Mouse (Mus musculus) lung, embryonic 15.5 days (tissue): ENCODE data around the gene Tuba1c. TPM values are rescaled to one million over a fixed set of nuclear protein-coding genes. Genes with fewer than 3 reads are reported as not detected.

Experiments
- ATAC-seq: fragments of 200-750 bp; cut with Nextera tagmentation; 2 replicates; pipeline ENCODE4 v1.8.0; 2017; ENCODE audit warnings: moderate number of reproducible peaks, borderline replicate concordance; ENCODE audit not compliant: low FRiP score, low TSS enrichment; ENCODE audit errors: extremely low read depth
- H3K27ac ChIP-seq: fragments of 300-500 bp; sonication (generic); 2 replicates; pipeline ENCODE4 v1.5.1; 2015; ENCODE audit warnings: moderate library complexity, mild to moderate bottlenecking, inconsistent platforms
- H3K27me3 ChIP-seq: fragments of 300-500 bp; sonication (generic); 2 replicates; pipeline ENCODE4 v1.6.1; 2015; ENCODE audit warnings: inconsistent platforms
- H3K36me3 ChIP-seq: fragments of 300-500 bp; sonication (generic); 2 replicates; pipeline ENCODE4 v1.6.1; 2015; ENCODE audit warnings: inconsistent platforms
- H3K4me1 ChIP-seq: fragments of 300-500 bp; sonication (generic); 2 replicates; pipeline ENCODE4 v1.6.1; 2015; ENCODE audit warnings: inconsistent platforms
- H3K4me2 ChIP-seq: fragments of 300-500 bp; sonication (generic); 2 replicates; pipeline ENCODE4 v1.6.1; 2015; ENCODE audit warnings: inconsistent platforms, mild to moderate bottlenecking, moderate library complexity
- H3K4me3 ChIP-seq: fragments of 300-500 bp; sonication (generic); 2 replicates; pipeline ENCODE4 v1.5.1; 2015; ENCODE audit warnings: mild to moderate bottlenecking, inconsistent platforms
- H3K9ac ChIP-seq: fragments of 300-500 bp; sonication (generic); 2 replicates; pipeline ENCODE4 v1.6.1; 2015; ENCODE audit warnings: inconsistent platforms
- H3K9me3 ChIP-seq: fragments of 300-500 bp; sonication (generic); 2 replicates; pipeline ENCODE4 v1.6.1; 2016; ENCODE audit warnings: inconsistent platforms
- WGBS: fragments of 180-500 bp; shearing (Covaris S2); methylation state at CpG from one replicate; pipeline ENCODE4 v1.1.7; 2015; 5-methylcytosine and 5-hydroxymethylcytosine counted together
- microRNA-seq: library from miRNA; unstranded; fragments of <30 nt; microRNA quantifications from one replicate; pipeline ENCODE4, GENCODE M21; 2016
- polyA plus RNA-seq: library from polyadenylated mRNA; unstranded; fragments of >200 nt; fragmentation: Nextera tagmentation; extraction: Ambion mirVana; gene quantifications from 2 replicates; pipeline ENCODE4 v1.2.1, GENCODE M21; 2015

The Tuba1c gene
- polyA plus RNA-seq, 1 experiment from 2014 or later = 224 TPM

DNA sequence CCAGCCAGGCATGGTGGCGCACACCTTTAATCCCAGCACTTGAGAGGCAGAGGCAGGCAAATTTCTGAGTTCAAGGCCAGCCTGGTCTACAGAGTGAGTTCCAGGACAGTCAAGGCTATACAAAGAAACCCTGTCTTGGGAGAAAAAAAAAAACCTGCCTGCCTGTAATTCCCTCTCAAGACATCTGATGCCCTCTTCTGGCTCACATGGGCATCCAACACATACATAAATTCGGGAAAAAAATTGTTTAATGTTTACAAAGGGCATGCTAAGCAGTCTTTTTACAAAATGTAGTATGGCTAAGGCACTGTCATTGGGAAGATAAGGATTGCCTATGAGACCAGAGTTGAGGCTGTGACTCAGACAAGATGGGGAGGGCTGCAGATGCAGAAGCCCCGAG lies 50.1 kb downstream of the Tuba1c start:
- Histone ChIP-seq H3K4me1 (peaks cover 30% of the 10 kb centered on the region), H3K4me3 (no peak overlapping the region), H3K4me2 (no peak overlapping the region), H3K9me3 (no peaks in the 10 kb centered on the region), H3K27me3 (peaks cover 12% of the 10 kb centered on the region), H3K27ac (no peak overlapping the region), H3K36me3 (peaks cover 56% of the 10 kb centered on the region), H3K9ac (no peak overlapping the region)
- ATAC-seq = no peak
- WGBS = 66% methylated on average over 3 of the region's 3 CpGs

DNA sequence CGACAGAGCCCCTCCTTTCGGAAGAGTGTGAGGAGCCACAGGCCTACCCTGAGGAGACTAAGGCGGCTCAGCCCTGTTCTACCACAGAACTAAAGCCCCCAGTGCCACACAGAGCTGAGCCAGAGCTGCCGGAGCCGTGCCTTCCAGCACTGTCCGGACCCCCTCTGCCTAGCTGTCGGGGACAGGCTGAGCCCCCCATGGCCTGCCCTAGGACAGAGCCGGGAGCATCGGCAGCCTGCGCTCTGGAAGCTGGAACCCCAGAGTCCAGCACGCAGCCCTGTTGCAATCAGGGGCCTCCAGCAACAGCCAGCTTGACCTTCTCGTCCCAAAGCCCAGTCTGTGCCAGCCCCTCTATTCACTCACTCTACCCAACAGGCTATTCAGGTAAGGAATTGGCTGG lies 52.6 kb downstream of the Tuba1c start:
- Histone ChIP-seq H3K9me3 (no peaks in the 10 kb centered on the region), H3K27me3 (peaks cover 37% of the 10 kb centered on the region), H3K4me1 (peaks cover 11% of the 10 kb centered on the region), H3K4me3 (no peak overlapping the region), H3K27ac (no peak overlapping the region), H3K9ac (no peak overlapping the region), H3K4me2 (no peak overlapping the region), H3K36me3 (peaks cover 46% of the 10 kb centered on the region)
- ATAC-seq = no peak; the same call in 1 of the 2 replicates
- 96% methylated on average over 12 of the region's 12 CpGs for WGBS

DNA sequence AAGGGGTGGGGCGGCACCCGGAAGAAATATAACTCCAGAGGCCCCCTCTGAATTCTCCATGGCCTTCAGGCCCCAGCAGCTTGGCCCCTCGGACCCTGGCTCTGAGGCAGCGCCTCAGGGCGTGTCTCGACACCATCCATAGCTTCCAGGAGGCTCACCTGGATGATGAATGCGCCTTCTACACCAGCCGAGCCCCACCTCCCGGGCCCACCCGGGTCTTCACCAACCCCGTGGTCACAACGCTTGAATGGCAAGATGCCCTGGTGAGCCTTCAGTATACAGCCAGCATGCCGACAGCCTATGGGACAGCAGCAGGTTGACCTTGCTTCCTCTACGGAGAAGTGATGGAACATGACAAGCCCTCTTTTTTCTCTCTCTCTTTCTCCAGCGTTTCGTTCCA lies 53.1 kb downstream of the Tuba1c start:
- no peak overlapping the region for H3K4me3 ChIP-seq
- H3K27me3 ChIP-seq = peaks cover 42% of the 10 kb centered on the region

DNA sequence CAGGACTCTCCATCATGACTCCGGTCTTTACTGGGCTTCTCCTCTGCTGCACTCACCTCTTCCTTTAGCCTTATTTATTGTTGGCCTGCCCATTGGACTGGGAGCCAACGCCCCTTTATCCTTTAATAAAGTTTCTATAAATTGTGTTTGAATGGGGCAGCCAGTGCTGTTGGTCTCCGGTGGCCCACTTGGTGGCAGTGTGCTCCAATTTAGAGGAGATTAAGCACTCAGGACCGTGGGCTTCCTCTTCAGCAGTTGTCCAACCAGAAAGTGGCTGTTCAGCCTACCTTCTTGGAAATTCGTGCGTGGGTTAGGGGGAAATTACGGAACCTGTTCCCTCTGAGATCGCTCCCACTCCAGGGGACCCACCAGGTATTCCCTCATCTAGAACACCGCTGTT lies 53.6 kb downstream of the Tuba1c start:
- H3K36me3 ChIP-seq = peaks cover 38% of the 10 kb centered on the region
- no peak overlapping the region for H3K4me3 ChIP-seq
- H3K4me1 ChIP-seq = peaks cover 14% of the 10 kb centered on the region; the same call in 1 of the 2 replicates
- no peaks in the 10 kb centered on the region for H3K9me3 ChIP-seq
- H3K27me3 ChIP-seq = peaks cover 47% of the 10 kb centered on the region
- 67% methylated on average over 9 of the region's 9 CpGs for WGBS
- H3K9ac ChIP-seq = no peak overlapping the region
- no peak overlapping the region for H3K27ac ChIP-seq
- H3K4me2 ChIP-seq = no peak overlapping the region
- no peak for ATAC-seq

More for the DNA sequence above, 53.1 kb downstream of the Tuba1c start:
- H3K4me1 ChIP-seq = peaks cover 10% of the 10 kb centered on the region; the same call in 1 of the 2 replicates
- H3K4me2 ChIP-seq = no peak overlapping the region
- peaks cover 42% of the 10 kb centered on the region for H3K36me3 ChIP-seq
- ATAC-seq = no peak
- no peak overlapping the region for H3K9ac ChIP-seq
- no peaks in the 10 kb centered on the region for H3K9me3 ChIP-seq
- H3K27ac ChIP-seq = no peak overlapping the region
- WGBS = 87% methylated on average over 16 of the region's 16 CpGs

DNA sequence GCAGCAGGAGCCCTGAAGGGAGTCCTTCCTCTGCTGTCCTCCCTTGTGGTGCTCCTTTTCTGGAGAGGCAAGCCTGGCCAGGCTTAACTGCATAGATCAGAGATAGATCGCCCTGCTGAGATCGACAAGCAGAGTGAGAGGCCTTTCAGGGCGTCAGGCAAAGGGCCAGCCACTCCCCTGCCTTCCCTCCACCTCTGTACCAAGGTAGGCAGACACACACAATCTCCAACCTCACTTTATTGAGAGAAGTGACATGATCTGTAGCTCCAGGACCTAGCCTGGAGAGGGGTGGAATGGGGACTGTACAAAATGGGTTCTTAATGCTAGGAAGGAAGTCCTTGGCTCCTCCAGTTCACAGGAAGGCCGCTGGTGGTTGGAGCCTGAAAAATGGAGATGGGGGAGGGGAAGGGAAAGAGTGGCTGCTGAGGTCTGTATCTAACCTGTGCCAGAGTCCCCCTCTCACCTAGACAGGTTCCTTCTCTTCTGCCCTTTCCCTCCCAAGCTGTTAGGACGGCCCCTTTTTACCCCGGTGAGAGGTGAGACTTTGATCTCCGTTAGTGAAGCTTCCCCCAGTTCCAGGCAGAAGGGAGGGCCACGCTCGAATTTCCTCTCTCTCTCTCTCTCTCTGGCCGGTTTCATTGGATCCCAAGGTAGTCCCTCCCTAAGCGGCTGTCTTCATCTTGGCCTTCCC lies 54.3 kb downstream of the Tuba1c start:
- Histone ChIP-seq H3K4me1 (peaks cover 18% of the 10 kb centered on the region), H3K4me2 (peak overlapping the region; percentile 2; the same call in 1 of the 2 replicates), H3K36me3 (peaks cover 31% of the 10 kb centered on the region), H3K27ac (no peak overlapping the region), H3K9me3 (no peaks in the 10 kb centered on the region), H3K4me3 (no peak overlapping the region), H3K27me3 (peaks cover 54% of the 10 kb centered on the region), H3K9ac (no peak overlapping the region)
- ATAC-seq = no peak
- 9% methylated on average over 11 of the region's 11 CpGs for whole genome bisulfite sequencing

DNA sequence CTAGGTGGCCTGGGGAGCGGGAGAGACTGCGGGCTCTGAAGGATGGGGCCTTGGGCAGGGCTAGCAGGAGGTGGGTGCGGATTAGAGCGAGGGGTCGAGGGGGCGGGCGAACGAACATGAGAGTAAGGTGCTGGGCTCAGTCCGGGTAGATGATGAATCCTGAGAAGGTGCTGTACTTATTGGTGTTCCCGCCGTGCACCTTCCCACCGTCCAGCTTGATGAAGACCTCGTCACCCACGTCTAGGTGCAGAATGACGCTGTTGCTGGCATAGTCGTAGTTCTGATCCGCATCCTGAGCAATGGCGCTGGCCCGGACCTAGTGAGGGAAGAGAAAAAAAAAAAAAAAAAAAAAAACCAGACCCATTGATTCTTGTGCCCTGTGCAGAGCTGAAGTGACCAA lies 54.9 kb downstream of the Tuba1c start:
- Histone ChIP-seq H3K27ac (no peak overlapping the region), H3K9ac (no peak overlapping the region), H3K4me2 (peak overlapping the region; percentile 2; the same call in 1 of the 2 replicates), H3K9me3 (no peaks in the 10 kb centered on the region), H3K27me3 (peaks cover 60% of the 10 kb centered on the region), H3K4me3 (no peak overlapping the region), H3K36me3 (peaks cover 31% of the 10 kb centered on the region), H3K4me1 (peaks cover 18% of the 10 kb centered on the region)
- no peak for ATAC-seq
- WGBS = 13% methylated on average over 19 of the region's 19 CpGs

DNA sequence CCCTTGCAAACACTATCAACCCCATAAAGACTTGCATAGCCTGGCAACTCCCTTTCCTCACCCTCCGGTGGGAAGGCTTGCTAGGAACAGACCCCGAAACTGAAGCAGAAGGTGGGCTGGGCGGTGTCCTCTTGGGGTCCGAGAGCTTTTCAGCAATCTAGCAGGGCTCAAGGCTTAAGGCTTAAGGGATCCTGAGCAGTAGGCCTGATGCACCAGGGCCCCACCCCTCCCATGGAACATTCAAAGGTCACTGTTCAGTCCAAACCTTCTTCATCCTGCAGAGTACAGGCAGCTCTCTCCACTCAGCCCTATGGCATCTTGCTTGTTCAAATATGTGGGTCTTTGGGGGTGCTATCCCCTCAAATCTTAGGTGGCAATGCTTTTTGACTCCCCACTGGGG lies 56.3 kb downstream of the Tuba1c start:
- H3K9me3 ChIP-seq = no peaks in the 10 kb centered on the region
- ATAC-seq = no peak
- peaks cover 23% of the 10 kb centered on the region for H3K36me3 ChIP-seq
- 80% methylated on average over 4 of the region's 4 CpGs for WGBS
- H3K4me2 ChIP-seq = no peak overlapping the region
- H3K4me3 ChIP-seq = no peak overlapping the region
- H3K27ac ChIP-seq = no peak overlapping the region
- H3K4me1 ChIP-seq = peaks cover 18% of the 10 kb centered on the region
- peaks cover 74% of the 10 kb centered on the region for H3K27me3 ChIP-seq
- H3K9ac ChIP-seq = no peak overlapping the region

DNA sequence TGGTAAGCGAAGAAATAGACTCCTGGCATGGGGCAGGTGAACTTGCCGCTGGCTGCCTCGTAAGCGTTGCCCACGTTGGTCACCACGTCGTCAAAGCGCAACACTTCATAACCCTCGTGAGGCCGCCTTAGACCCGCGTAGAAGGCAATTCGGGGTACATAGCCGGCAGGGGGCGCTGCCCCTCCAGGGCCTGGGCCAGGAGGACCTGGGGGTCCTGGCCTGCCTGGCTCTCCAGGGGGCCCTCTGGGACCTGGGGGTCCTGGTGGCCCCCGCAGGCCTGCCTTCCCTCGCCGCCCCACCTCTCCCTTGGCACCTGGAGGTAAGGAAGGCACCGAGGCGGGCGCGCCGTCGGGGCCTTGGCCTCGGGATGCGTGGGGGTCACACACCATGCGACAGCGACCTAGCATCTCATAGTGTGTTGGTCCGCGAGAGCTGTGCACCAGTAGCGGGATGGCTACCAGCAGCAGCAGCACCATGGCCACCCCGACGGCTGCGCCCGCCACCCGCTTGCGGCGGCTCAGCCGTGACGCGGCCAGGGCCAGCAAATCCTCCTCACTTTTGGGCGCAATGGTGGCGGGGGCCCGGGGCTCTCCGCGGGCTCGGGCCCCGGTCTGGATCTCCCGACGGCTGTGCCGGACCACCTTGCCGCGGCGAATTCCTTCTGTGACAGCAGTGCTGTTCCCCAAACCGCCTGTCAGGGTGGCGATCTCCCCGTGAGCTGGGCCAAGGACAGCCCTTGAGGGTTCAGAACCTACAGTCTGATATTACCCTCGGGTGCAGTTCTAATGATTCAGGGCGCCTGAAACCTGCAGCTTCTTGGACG lies 57.8 kb downstream of the Tuba1c start, which contains the start of gene C1ql4:
C1ql4 (minus strand) TSS at position 565 of the 823 bp plus-strand sequence.
- Histone ChIP-seq H3K27me3 (peaks cover 89% of the 10 kb centered on the region), H3K4me2 (peak within 1 kb of the TSS; percentile 44), H3K27ac (no peak within 1 kb of the TSS), H3K9ac (no peak within 1 kb of the TSS), H3K4me3 (peak within 1 kb of the TSS; percentile 22), H3K4me1 (peaks cover 18% of the 10 kb centered on the region), H3K36me3 (peaks cover 8% of the 10 kb centered on the region), H3K9me3 (no peaks in the 10 kb centered on the region)
- ATAC-seq = no peak
- WGBS = 8% methylated on average over 54 of the region's 60 CpGs

Small RNA genes within 50 kb of the gene (microRNA-seq; reads per million reads assigned to microRNA genes)
- 1.5 reads per million for gene Mir6960

Other genes with a start within 250 kb of the Tuba1c start
- not detected in 2 replicates for gene Wnt1, start 240.0 kb upstream of the Tuba1c start, polyA plus RNA-seq
- 0.04 TPM in 1 of 2 replicates, not detected in the other for gene Ddn, start 220.4 kb upstream of the Tuba1c start, polyA plus RNA-seq
- gene Prkag1, start 198.4 kb upstream of the Tuba1c start, polyA plus RNA-seq = 105 and 113 TPM in 2 replicates
- 11.1 and 12.5 TPM in 2 replicates for gene Kmt2d, start 158.7 kb upstream of the Tuba1c start, polyA plus RNA-seq
- 9.9 and 11.6 TPM in 2 replicates for gene Rhebl1, start 135.4 kb upstream of the Tuba1c start, polyA plus RNA-seq
- 2.3 and 2.8 TPM in 2 replicates for gene Dhh, start 131.4 kb upstream of the Tuba1c start, polyA plus RNA-seq
- 14.8 and 15.8 TPM in 2 replicates for gene Lmbr1l, start 111.7 kb upstream of the Tuba1c start, polyA plus RNA-seq
- 1,916 and 1,998 TPM in 2 replicates for gene Tuba1b, start 95.3 kb upstream of the Tuba1c start, polyA plus RNA-seq
- not detected in 2 replicates for gene Gm49450, start 76.3 kb upstream of the Tuba1c start, polyA plus RNA-seq
- 1,060 and 1,067 TPM in 2 replicates for gene Tuba1a, start 76.2 kb upstream of the Tuba1c start, polyA plus RNA-seq
- gene Prph, start 25.3 kb downstream of the Tuba1c start, polyA plus RNA-seq = 3.1 and 6.8 TPM in 2 replicates
- 35.4 and 41.9 TPM in 2 replicates for gene Troap, start 44.7 kb downstream of the Tuba1c start, polyA plus RNA-seq
- gene C1ql4, start 57.9 kb downstream of the Tuba1c start, polyA plus RNA-seq = not detected in 2 replicates
- 1.7 and 1.9 TPM in 2 replicates for gene Dnajc22, start 63.3 kb downstream of the Tuba1c start, polyA plus RNA-seq
- gene Spats2, start 96.0 kb downstream of the Tuba1c start, polyA plus RNA-seq = 37.8 and 38.9 TPM in 2 replicates
- 0.65 and 0.79 TPM in 2 replicates for gene Kcnh3, start 195.0 kb downstream of the Tuba1c start, polyA plus RNA-seq
- gene Mcrs1, start 222.1 kb downstream of the Tuba1c start, polyA plus RNA-seq = 141 TPM in 2 replicates